Mouse (Mus musculus) splenic B cell, adult 2 months (primary cell): Measurements from ENCODE around the gene Hemk1.

Experiments
- DNase-seq: peaks from one replicate; pipeline ENCODE4 v3.0.0-alpha.2; 2011; ENCODE audit warnings: low read depth, low spot score
- H3K27me3 ChIP-seq: 2 replicates; pipeline ENCODE4 v1.6.1; 2012; ENCODE audit warnings: mild to moderate bottlenecking, low read length, moderate library complexity, mixed read lengths; ENCODE audit not compliant: control insufficient read depth, poor library complexity, insufficient read depth, severe bottlenecking
- H3K36me3 ChIP-seq: 2 replicates; pipeline ENCODE4 v1.6.1; 2012; ENCODE audit warnings: mild to moderate bottlenecking, low read length, moderate library complexity, mixed read lengths; ENCODE audit not compliant: control insufficient read depth, poor library complexity, insufficient read depth, severe bottlenecking

The Hemk1 gene

GRCm38 (mm10) chr9:107297658-107298057 is 40.5 kb downstream of the Hemk1 start:
- no peaks in the 10 kb centered on the region for H3K27me3 ChIP-seq
- DNase-seq = no peak

GRCm38 (mm10) chr9:107297059-107297458 is 41.1 kb downstream of the Hemk1 start:
- H3K27me3 ChIP-seq = no peaks in the 10 kb centered on the region
- no peaks in the 10 kb centered on the region for H3K36me3 ChIP-seq
- no peak for DNase-seq

More at GRCm38 (mm10) chr9:107297658-107298057, 40.5 kb downstream of the Hemk1 start:
- no peaks in the 10 kb centered on the region for H3K36me3 ChIP-seq

GRCm38 (mm10) chr9:107296501-107296965 is 41.6 kb downstream of the Hemk1 start:
- no peaks in the 10 kb centered on the region for H3K27me3 ChIP-seq
- H3K36me3 ChIP-seq = no peaks in the 10 kb centered on the region
- peak; percentile 86 for DNase-seq

- no peaks in the 10 kb centered on the region for H3K27me3 ChIP-seq
- DNase-seq = no peak
- H3K36me3 ChIP-seq = no peaks in the 10 kb centered on the region
Observed at GRCm38 (mm10) chr9:107296041-107296440, 42.1 kb downstream of the Hemk1 start.

- Histone ChIP-seq H3K27me3 (no peaks in the 10 kb centered on the region), H3K36me3 (no peaks in the 10 kb centered on the region)
Observed at GRCm38 (mm10) chr9:107296016-107296040, 42.3 kb downstream of the Hemk1 start, which contains the start of gene Cish. Gene Cish (plus strand): TSS chr9:107296026.

GRCm38 (mm10) chr9:107295616-107296015 is 42.5 kb downstream of the Hemk1 start:
- no peaks in the 10 kb centered on the region for H3K36me3 ChIP-seq
- DNase-seq = no peak
- no peaks in the 10 kb centered on the region for H3K27me3 ChIP-seq

More at GRCm38 (mm10) chr9:107296016-107296040, 42.3 kb downstream of the Hemk1 start, which contains the start of gene Cish:
- DNase-seq = no peak

GRCm38 (mm10) chr9:107294249-107294648 is 43.9 kb downstream of the Hemk1 start:
- DNase-seq = peak; percentile 81
- H3K36me3 ChIP-seq = no peaks in the 10 kb centered on the region
- no peaks in the 10 kb centered on the region for H3K27me3 ChIP-seq

- no peaks in the 10 kb centered on the region for H3K36me3 ChIP-seq
- DNase-seq = peak; percentile 88
- H3K27me3 ChIP-seq = no peaks in the 10 kb centered on the region
Observed at GRCm38 (mm10) chr9:107290897-107291296, 47.3 kb downstream of the Hemk1 start.

- DNase-seq = peak; percentile 96
- no peaks in the 10 kb centered on the region for H3K36me3 ChIP-seq
- H3K27me3 ChIP-seq = no peaks in the 10 kb centered on the region
Observed at GRCm38 (mm10) chr9:107289211-107290076, 48.7 kb downstream of the Hemk1 start, which contains the start of gene Mapkapk3. Gene Mapkapk3 (minus strand): TSS chr9:107289877.

- H3K27me3 ChIP-seq = no peaks in the 10 kb centered on the region
- peak; percentile 90 for DNase-seq
- no peaks in the 10 kb centered on the region for H3K36me3 ChIP-seq
Observed at GRCm38 (mm10) chr9:107288711-107289110, 49.4 kb downstream of the Hemk1 start.

- H3K36me3 ChIP-seq = no peaks in the 10 kb centered on the region
- DNase-seq = no peak
- H3K27me3 ChIP-seq = no peaks in the 10 kb centered on the region
Observed at GRCm38 (mm10) chr9:107288105-107288650, 50.0 kb downstream of the Hemk1 start.

GRCm38 (mm10) chr9:107287294-107287693 is 50.9 kb downstream of the Hemk1 start:
- no peaks in the 10 kb centered on the region for H3K36me3 ChIP-seq
- H3K27me3 ChIP-seq = no peaks in the 10 kb centered on the region
- DNase-seq = no peak

GRCm38 (mm10) chr9:107285009-107285408 is 53.1 kb downstream of the Hemk1 start:
- peak; percentile 42 for DNase-seq
- Histone ChIP-seq H3K27me3 (no peaks in the 10 kb centered on the region), H3K36me3 (no peaks in the 10 kb centered on the region)

GRCm38 (mm10) chr9:107282951-107283350 is 55.2 kb downstream of the Hemk1 start:
- Histone ChIP-seq H3K36me3 (no peaks in the 10 kb centered on the region), H3K27me3 (no peaks in the 10 kb centered on the region)
- no peak for DNase-seq

GRCm38 (mm10) chr9:107281241-107281987 is 56.7 kb downstream of the Hemk1 start:
- no peaks in the 10 kb centered on the region for H3K27me3 ChIP-seq
- no peak for DNase-seq
- no peaks in the 10 kb centered on the region for H3K36me3 ChIP-seq
